Mouse (Mus musculus): ENCODE results near the gene Ksr2.

The Ksr2 gene

DNA sequence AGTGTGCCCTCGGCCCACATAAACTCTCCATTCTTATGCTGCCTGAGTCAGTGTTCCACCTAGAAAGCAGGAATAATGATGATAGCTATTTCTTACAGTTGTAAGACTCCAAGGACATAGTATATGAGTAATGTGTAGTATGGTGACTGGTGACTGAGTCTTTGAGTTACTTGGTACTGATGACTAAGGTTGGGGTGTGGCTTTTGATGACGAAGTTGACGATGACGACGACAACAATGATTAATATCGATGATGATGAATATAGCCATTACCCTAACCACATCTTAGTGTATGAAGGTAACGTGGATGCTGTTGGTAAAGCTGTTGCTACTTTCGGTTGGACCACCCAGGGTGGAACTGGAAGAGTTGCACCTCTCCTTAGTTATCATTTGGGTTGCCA lies 270.7 kb downstream of the Ksr2 start:
- in situ Hi-C loops (cut with MboI, MseI), result no loop called here

GRCm38 (mm10) chr5:117687770-117688352 lies 274.1 kb downstream of the Ksr2 start:
- in situ Hi-C loops (cut with MboI, MseI), result no loop called here

GRCm38 (mm10) chr5:117688738-117689137 lies 274.9 kb downstream of the Ksr2 start:
- in situ Hi-C loops (cut with MboI, MseI), result no loop called here

- in situ Hi-C loops (cut with MboI, MseI), result no loop called here
Observed at GRCm38 (mm10) chr5:117689840-117690239, 276.0 kb downstream of the Ksr2 start.

DNA sequence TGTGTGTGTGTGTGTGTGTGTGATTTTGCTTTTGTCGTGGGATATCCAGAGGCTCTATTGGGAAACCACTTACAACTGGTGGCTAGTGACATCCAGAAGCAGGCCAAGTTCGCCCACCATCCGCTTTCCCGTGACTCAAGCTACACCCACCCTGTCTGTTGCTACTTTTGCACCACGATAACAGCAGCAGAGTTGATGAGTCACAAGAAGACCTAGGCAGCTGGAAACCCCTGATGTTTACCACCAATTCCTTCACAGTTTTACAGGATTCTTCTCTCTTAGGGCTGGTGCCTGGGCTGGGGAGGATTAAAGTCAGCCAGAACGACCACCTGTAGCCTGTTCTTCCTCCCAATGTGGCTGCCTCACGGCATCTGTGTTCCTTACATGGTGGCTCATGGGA lies 277.5 kb downstream of the Ksr2 start:
- in situ Hi-C loops (cut with MboI, MseI), result no loop called here

GRCm38 (mm10) chr5:117693557-117693956 lies 279.8 kb downstream of the Ksr2 start:
- in situ Hi-C loops (cut with MboI, MseI), result no loop called here

GRCm38 (mm10) chr5:117694632-117695031 lies 280.8 kb downstream of the Ksr2 start:
- in situ Hi-C loops (cut with MboI, MseI), result no loop called here

DNA sequence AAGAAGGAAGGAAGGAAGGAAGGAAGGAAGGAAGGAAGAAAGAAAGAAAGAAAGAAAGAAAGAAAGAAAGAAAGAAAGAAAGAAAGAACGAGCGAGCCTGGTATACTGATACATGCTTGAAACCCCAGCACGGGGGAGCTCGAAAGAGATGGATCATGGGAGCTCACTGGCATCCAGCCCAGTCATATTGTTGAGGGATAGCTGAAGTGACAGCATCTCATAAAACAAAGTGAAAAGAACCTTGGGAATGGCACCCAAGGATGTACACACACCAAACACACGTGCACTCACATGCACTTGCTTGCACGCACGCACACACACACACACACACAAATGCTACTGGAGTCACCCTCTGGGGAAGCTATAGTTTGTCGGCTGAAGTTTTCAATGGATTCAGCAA lies 282.6 kb downstream of the Ksr2 start:
- in situ Hi-C loops (cut with MboI, MseI), result no loop called here

GRCm38 (mm10) chr5:117697589-117697988 lies 283.8 kb downstream of the Ksr2 start:
- in situ Hi-C loops (cut with MboI, MseI), result no loop called here

DNA sequence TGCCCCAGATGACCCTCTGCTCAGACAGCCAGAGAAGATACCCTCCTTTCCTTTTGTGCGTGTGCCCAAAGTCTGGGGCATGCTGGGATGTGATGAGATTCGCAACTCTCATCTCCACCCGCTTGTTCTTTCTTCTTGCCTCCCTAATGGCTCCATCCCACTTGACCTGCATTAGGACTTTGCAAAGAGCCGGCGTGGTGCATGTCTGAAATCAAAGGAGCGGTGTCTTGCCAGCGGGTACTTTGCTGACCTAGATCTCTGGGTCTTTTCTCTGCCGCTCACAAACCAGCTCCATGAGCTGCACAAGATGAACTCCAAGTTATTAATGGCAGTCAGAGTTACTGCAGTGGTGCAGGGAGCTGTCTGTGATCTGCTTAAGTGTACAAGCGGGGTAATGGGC lies 290.6 kb downstream of the Ksr2 start:
- in situ Hi-C loops (cut with MboI, MseI), result loop anchor here (5.0 kb wide), 1 partner anchor 1282 kb away; the partner anchor contains the start of gene Hspb8

- in situ Hi-C loops (cut with MboI, MseI), result no loop called here
Observed at GRCm38 (mm10) chr5:117706633-117707032, 292.8 kb downstream of the Ksr2 start.

GRCm38 (mm10) chr5:117709306-117709705 lies 295.5 kb downstream of the Ksr2 start:
- in situ Hi-C loops (cut with MboI, MseI), result no loop called here

DNA sequence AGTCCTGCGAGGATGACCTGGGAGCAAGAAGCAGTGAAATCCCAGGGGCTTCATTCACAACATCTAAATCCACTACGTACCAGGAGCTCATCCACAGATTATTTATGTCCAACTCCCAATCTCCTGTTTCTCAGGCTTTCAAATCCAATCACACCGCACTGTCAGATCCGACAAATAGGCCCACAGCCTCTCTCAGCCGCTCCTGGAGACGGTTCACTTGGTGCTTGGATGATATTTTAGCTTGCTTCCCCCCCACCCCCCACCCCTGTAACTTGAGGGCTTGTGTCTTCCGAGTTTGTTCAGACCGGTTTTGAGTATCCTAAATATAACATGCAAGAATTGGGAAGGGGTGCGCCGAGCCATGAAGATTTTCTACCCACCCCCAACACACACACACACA lies 297.8 kb downstream of the Ksr2 start:
- in situ Hi-C loops (cut with MboI, MseI), result no loop called here

DNA sequence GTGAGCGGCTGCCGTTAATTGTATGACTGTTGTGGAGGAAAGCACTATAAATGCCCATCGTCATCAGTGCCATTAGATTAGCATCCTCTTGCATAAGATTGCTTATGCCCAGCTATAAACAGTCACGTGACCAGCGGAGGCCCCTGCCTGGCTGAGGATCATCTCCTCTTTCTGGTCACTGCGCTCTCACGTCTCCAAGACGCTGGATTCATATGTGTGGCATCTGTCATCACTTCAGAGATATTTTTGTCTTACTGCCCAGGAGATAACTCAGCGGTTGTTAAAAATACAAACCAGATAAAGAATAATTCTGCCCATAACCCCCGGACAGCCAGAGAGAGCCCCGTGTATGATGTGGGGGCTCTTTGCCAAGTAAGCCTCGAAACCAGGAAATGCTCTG lies 298.4 kb downstream of the Ksr2 start:
- in situ Hi-C loops (cut with MboI, MseI), result no loop called here

GRCm38 (mm10) chr5:117717120-117717519 lies 303.3 kb downstream of the Ksr2 start:
- in situ Hi-C loops (cut with MboI, MseI), result no loop called here

- in situ Hi-C loops (cut with MboI, MseI), result no loop called here
Observed at GRCm38 (mm10) chr5:117723316-117723715, 309.5 kb downstream of the Ksr2 start.

DNA sequence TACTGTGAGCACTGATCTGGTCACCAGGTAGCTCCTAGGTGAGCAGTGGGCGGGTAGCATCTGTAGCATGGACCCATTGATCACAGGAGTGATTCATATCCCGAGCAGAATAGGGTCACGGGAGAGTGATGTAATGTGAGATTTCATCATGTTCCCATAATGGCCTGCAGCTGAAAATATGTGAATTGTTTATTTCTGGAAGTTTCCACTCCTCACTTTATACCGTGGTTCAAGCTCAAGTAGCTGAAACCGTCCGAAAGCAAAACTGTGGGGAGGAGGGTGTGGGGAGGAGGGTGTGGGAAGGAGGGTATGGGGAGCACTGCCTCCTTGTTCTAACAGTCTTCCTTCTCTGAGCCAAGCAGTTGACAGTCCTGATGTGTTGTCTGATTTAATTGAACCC lies 312.7 kb downstream of the Ksr2 start:
- in situ Hi-C loops (cut with MboI, MseI), result no loop called here

DNA sequence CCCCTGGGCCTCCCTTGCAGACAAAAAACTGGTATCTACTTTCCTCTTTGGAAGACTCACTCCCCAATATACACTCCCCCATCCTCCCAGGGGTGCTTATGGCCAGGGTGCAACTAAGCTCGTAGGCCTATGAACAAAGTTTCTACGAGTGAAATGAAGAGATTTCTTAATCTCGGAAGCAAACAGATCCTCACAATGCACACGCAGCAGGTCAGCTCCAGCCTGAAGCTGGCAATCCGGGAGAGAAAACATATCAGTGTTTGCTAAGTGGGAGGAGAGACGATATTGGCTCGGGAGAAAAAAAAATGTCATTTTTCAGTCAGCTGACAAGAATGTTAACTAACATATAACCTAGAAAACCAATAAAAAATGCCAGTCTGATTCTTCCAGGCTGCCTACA lies 313.3 kb downstream of the Ksr2 start:
- in situ Hi-C loops (cut with MboI, MseI), result no loop called here

DNA sequence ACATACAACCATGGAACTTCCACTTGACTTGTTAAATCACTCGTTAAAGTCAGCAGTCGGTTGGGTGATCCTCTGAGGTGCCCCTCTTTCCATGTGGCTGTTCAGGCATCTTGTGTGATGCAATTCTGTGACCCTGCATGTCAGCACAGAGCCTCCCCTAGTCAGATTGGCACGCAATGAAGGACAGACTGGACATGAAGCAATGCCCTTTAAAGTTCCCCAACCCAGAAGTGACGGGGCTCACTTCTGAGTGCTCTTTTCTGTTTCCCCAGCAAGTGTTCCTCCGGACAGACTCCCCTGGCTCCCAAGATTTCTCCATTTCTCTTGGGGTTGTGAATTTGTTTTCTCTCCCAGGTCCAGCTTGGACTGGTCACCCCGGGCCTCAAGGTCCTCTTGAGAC lies 317.5 kb downstream of the Ksr2 start:
- in situ Hi-C loops (cut with MboI, MseI), result no loop called here

DNA sequence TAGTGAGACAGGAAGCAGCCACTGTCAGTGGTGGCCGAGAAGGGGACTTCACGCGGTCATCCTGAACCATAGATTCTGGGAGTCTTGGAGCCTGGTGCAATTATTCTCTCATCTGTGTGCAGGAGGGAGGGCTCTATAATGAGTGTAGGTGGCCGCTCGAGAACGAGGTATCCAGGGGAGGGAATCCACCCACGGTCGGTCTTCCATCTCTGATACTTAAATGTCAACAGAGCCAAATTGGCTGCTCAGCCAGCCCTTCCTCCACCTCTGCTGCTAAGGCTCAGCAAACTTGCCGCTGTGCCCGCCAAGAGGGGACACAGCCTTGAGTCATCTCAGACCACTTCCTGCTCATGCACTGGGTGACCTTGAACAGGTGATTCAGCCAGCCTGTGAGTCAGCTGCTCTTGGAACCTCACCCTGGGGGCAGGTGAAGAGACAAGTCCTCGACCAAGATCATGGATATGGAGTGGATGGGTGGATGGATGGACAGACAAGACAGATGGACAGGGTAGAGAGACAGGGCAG lies 330.9 kb downstream of the Ksr2 start:
- in situ Hi-C loops (cut with MboI, MseI), result no loop called here

GRCm38 (mm10) chr5:117749353-117749752 lies 335.6 kb downstream of the Ksr2 start:
- in situ Hi-C loops (cut with MboI, MseI), result no loop called here

DNA sequence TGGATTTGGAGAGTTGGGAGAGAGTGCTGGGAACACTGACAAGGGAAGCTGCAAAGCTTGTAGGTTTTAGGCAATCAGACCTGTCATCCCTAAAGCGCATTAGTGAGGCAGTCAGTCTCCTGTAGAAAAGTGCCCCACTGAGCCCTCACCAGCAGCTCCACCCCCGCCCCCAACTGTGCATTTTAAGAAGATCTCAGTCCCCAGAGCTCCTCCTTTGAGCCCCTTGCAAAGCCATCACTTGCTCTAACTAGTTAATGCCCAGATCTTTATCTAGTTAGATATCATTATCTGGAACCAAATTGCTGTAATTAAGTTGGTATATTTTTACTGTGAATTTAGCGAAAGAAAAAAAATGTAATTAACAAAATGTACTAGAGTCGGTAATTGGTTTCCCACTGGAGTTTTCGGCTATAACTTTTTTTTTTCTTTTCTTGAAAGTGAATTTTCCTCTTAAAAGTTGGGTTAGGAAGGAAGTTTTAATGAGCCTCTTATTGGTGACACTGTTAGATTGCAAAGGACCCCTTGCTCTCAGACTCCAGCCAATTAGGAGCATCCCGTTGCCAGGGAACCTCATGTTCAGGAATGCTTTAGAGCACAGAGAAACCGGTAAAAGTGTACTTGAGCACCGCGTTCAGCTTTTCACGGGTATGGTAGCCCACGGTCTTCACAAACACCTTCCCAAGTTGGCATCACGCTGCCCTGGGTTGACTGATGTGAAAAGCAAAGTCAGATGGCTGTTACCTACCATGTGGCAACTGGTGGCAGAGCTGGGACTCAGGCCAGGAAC lies 344.1 kb downstream of the Ksr2 start:
- in situ Hi-C loops (cut with MboI, MseI), result no loop called here

- in situ Hi-C loops (cut with MboI, MseI), result no loop called here
Observed at GRCm38 (mm10) chr5:117761181-117761832, 347.5 kb downstream of the Ksr2 start.

Data from T-helper 1 cell (primary cell).